In the genomic region with DNA sequence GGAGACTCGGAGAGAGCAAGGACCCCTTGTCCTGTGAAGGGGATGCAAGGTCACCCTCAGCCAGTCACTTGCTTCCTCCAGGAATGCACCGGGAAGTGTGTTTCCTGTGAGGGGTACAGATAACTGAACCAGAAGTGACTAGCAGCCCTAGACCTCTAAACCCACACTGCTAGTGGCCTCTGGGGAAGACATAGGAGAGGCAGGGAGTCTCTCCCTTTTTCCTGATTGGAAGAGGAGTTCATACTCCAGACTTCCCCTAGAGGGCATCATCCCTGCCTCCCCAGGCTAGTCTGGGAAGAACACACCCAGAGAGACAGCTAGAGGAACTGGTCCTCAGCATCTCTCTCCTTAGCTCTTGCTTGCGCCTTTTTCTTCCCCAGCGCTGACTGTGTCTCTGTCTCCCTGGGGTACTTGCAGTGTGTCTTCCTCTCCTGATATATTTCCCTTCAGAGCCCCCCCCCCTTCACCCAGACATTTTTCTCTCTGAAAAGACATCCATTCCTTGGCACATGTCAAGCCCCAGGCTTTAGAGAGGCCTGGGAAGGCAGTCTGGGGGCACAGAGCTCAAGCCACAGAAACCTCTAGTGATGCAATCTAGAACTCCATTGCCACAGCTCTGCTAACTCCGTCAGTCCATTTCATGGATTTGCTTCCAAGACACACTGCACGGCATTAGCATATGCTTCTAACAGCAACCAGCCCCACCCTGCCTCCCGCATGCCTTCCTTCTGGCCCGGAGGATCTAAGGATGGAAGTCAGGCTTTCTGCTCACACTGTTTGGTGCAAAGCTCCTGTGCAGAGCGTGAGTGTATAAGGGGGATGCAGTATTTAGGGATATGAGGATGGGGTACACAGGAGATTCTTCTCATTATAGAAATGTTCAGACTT, we compare ENCODE assay signal across 8 mouse cellular contexts. TPM values are rescaled to one million over a fixed set of nuclear protein-coding genes. Genes with fewer than 3 reads are reported as not detected.
DNase-seq lines count a peak whose midpoint lies in the region; ATAC-seq lines count a peak whose summit lies in the region.

No protein-coding gene starts in this region.

- peak; percentile 33 for DNase-seq in adrenal gland, adult 2 months
- DNase-seq in adrenal gland, postnatal 25 days: no peak
- DNase-seq in kidney, adult 18-20 months: no peak
- DNase-seq in brain, adult 2 months (ENCODE audit: low read depth, low spot score): peak; percentile 50
- DNase-seq in thymus, adult 18-20 months: no peak
- no peak for DNase-seq in ovary, adult 18-20 months (ENCODE audit: low spot score)

- H3K9ac ChIP-seq in kidney, embryonic 14.5 days (ENCODE audit: low read depth, low read length): no peak overlapping the region
- H3K9ac ChIP-seq in lung, embryonic 15.5 days: no peak overlapping the region

- H3K36me3 ChIP-seq in kidney, embryonic 14.5 days (ENCODE audit: control insufficient read depth, insufficient read depth, low read length): no peaks in the 10 kb centered on the region
- no peaks in the 10 kb centered on the region for H3K36me3 ChIP-seq in lung, embryonic 15.5 days

- no peaks in the 10 kb centered on the region for H3K27me3 ChIP-seq in kidney, embryonic 14.5 days (ENCODE audit: control insufficient read depth, insufficient read depth, low read length)
- H3K27me3 ChIP-seq in lung, embryonic 15.5 days: no peaks in the 10 kb centered on the region

- WGBS in kidney, embryonic 14.5 days: 73% methylated on average over 9 of the region's 9 CpGs
- 62% methylated on average over 9 of the region's 9 CpGs for WGBS in lung, embryonic 15.5 days

- H3K9me3 ChIP-seq in kidney, embryonic 14.5 days (ENCODE audit: control insufficient read depth, low read length): no peaks in the 10 kb centered on the region
- no peaks in the 10 kb centered on the region for H3K9me3 ChIP-seq in lung, embryonic 15.5 days

- no peaks in the 10 kb centered on the region for H3K4me1 ChIP-seq in kidney, embryonic 14.5 days (ENCODE audit: control insufficient read depth, insufficient read depth, low read length)
- 0 out of 2 replicates have a peak, but pooled peaks cover 9% of the 10 kb centered on the region for H3K4me1 ChIP-seq in lung, embryonic 15.5 days

- 0 out of 2 replicates have a peak, but pooled peaks have one; percentile 46 for ATAC-seq in kidney, embryonic 14.5 days (ENCODE audit: low FRiP score, low TSS enrichment)
- peak; percentile 46 for ATAC-seq in lung, embryonic 15.5 days (ENCODE audit: borderline replicate concordance, extremely low read depth, low FRiP score, low TSS enrichment)

- H3K4me3 ChIP-seq in kidney, embryonic 14.5 days (ENCODE audit: low read length): no peak overlapping the region
- no peak overlapping the region for H3K4me3 ChIP-seq in lung, embryonic 15.5 days

- no peak overlapping the region for H3K27ac ChIP-seq in kidney, embryonic 14.5 days (ENCODE audit: low read depth, low read length)
- H3K27ac ChIP-seq in lung, embryonic 15.5 days: no peak overlapping the region

- H3K4me2 ChIP-seq in kidney, embryonic 14.5 days (replicated peaks; ENCODE audit: low read depth, low read length): no peak overlapping the region
- no peak overlapping the region for H3K4me2 ChIP-seq in lung, embryonic 15.5 days

RNA-seq across cellular contexts. Expression of gene BC017158, which starts 59.1 kb away (rescaled TPM):
- 10 to 100 TPM; 28.6 to 33.0 TPM for total RNA-seq in adrenal gland, adult 2 months (2021)
- polyA plus RNA-seq in adrenal gland, adult 2 months (2012; rRNA removed): 62.7 and 66.8 TPM in 2 replicates
- total RNA-seq in adrenal gland, postnatal 25 days (2021): 29.0 and 33.5 TPM in 2 replicates
- polyA plus RNA-seq in kidney, embryonic 14.5 days (2014; fragmentation: Nextera tagmentation; extraction: Ambion mirVana): 26.9 and 32.1 TPM in 2 replicates
- polyA plus RNA-seq in lung, embryonic 15.5 days (2015; fragmentation: Nextera tagmentation; extraction: Ambion mirVana): 31.3 and 38.6 TPM in 2 replicates

Comparison
In these comparisons a context has a peak if more than half of its experiments do, and no peak if none do; other contexts are left out.
1. DNase-seq: peak in adrenal gland, adult 2 months (single experiment) and brain, adult 2 months (single experiment); none in adrenal gland, postnatal 25 days (single experiment), kidney, adult 18-20 months (single experiment), thymus, adult 18-20 months (0 of 2) and ovary, adult 18-20 months (single experiment).